Mouse (Mus musculus) adrenal gland, postnatal 14 days (tissue): ENCODE results near the gene Ano1. TPM values are rescaled to one million over a fixed set of nuclear protein-coding genes. Genes with fewer than 3 reads are reported as not detected.

Source experiments
- DNase-seq: peaks from one replicate; pipeline ENCODE4 v3.0.0; 2021; ENCODE audit warnings: mixed read lengths
- long read RNA-seq, 2 experiments: library from polyadenylated mRNA; stranded (forward); transcript quantifications; one replicate each; pipeline ENCODE4 v2.0.0; 2021
- total RNA-seq: library from RNA; stranded (reverse); gene quantifications from 2 replicates; pipeline ENCODE4 v1.2.3, GENCODE M21; 2021

The Ano1 gene
- 34.8 and 40.9 TPM in 2 replicates for total RNA-seq
- long read RNA-seq, experiment 1, partial matches to known transcripts, result 3 of 3 reads
- long read RNA-seq, experiment 1, other reads (novel, unspliced or antisense), result 0 of 3 reads
- long read RNA-seq, experiment 2, partial matches to known transcripts, result 0 of 2 reads
- long read RNA-seq, experiment 2, other reads (novel, unspliced or antisense), result 2 of 2 reads

DNA sequence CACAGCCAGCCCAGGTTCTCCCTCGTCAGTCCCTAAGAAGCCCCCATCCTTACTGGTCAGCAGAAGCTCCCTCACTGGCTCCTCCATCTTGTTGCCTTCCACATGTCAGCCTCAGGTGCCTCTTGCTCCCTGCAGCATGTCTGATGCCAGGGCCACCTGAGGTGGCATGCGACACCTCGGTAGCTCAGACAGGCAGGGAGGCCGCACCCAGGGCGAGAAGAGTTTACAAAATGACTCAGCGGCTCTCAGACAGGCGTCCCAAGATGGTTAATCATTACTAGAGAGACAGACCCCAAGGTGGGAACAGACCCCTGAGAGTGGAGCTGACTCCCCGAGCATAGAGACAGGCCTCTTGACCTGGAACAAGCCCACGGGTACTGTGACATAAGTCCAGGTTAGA is at the start of gene Ano1:
TSS of gene Ano1 (minus strand) at position 142 of the 400 bp plus-strand sequence.
- DNase-seq, result no peak

DNA sequence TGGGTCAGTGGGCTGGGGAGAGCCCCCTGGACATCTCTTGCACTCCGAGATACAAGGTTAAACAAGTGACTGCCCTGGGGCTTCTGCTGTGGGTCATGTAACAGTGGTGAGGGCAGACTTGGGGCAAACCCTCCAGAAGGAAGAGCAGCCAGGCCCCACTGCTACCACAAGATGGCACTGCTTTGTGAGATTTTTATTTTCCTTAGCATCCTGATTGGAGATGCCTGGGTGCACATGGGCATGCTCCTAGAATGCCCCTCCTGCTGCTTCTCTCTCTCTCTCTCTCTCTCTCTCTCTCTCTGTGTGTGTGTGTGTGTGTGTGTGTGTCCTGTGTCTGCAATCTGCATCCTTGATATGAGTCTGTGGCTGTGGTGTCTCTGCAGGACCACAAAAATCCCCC is 46.7 kb upstream of the Ano1 start:
- peak; percentile 42 for DNase-seq

GRCm38 (mm10) chr7:144796986-144797735 is 45.4 kb upstream of the Ano1 start:
- no peak for DNase-seq

DNA sequence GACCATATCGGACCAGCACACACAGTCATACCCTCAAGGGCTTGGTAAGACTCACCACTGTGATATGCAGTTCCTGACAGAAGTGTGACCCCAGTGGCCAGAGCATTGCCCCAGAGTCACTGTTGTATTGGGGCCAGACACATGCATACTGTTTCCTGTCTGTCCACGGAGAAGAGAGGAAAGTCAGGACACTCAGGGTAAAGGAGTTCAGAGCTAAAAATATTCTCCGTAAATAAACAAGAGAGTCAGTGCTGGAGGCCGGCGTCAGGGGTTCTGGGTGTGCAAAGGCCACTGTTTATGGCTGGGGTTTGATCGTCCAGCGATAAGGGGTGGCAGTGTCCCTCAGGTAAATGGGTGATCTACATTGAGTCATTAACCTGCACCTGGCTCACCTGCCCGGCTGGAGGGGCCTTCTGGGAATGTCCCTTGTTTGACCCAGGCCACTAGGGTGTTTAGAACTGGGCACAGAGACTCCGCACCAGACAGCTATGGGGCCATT is 44.3 kb upstream of the Ano1 start:
- DNase-seq, result no peak

- no peak for DNase-seq
Observed at GRCm38 (mm10) chr7:144793296-144793695, 41.5 kb upstream of the Ano1 start.

DNA sequence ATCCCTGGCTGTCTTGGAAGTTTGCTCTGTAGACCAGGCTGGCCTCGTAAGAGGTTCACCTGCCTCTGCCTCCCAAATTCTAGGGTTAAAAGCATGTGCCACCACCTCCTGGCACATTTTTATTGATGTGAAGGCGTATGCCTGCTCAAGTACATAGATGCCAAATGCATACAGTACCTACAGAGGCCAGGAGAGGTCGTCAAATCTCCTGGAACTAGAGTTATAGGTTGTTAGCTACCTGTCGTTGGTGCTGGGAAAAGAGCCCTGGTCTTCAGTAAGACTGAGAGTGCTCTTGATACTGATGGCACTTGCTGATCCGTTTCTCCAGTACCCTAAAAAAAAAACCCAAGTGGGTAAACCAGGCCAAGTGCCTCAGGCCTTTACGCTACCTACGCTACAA is 39.7 kb upstream of the Ano1 start:
- DNase-seq, result no peak

- DNase-seq, result no peak
Observed at GRCm38 (mm10) chr7:144789601-144790556, 38.1 kb upstream of the Ano1 start.

GRCm38 (mm10) chr7:144788631-144789030 is 36.9 kb upstream of the Ano1 start:
- peak; percentile 65 for DNase-seq

DNA sequence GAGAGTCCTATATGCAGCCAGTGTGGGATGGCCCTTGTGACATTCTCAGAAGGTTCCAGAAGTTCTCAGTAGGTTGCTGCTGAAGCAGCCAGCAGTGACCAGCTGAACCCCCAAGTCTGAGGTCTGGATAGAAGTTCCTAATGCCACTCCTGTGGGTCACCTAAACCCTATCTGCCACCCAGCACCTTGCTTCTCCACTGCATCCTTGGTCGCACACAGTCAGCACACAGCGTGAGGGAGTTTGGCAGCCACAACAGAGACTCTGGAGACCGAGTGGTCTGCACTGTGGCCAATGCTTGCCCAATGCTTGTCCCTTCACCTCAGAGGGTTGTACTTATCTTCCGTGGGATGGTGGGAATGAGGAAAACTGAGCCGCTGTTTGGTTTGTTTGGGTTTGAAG is 35.7 kb upstream of the Ano1 start:
- DNase-seq, result no peak

DNA sequence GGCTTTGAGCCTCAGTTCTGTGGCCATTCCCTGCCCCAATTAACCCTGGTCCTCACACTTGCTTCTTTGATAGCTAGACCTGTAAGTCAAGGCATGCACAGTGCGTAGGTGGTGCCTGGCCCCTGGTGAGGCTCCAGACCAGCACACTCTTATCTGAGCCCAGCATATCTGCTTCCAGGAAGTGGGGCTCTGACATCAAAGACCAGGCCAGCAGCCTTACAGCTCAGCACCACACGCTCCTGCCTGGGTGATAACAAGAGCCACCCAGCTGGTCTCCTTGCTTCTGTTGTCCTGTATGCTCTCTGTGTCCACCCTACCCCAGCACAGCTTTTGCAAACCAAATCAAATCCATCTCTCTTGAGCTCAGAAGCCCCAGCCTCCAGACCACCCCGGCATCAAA is 34.8 kb upstream of the Ano1 start:
- DNase-seq, result no peak

DNA sequence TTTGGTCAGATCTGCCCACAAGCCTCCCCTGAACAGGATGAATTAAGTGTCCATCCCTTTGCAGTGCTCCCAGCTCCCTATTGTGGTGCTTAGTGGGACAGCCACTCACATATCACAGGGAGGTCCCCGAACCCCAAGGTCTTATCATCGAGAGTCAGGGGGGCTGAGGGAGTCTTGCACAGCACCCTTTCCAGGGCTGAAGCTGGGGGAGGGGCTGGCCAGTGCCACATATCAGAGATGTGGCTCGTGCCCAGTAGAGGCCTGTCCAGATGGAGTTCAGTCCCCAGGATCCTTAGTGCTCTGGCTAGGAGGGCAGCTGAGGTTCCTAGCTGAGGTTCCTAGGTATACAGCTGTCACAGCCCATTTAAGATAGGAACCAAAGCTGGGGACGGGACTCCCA is 32.4 kb upstream of the Ano1 start:
- DNase-seq, result no peak

GRCm38 (mm10) chr7:144782402-144782801 is 30.6 kb upstream of the Ano1 start:
- no peak for DNase-seq

GRCm38 (mm10) chr7:144781337-144781736 is 29.6 kb upstream of the Ano1 start:
- DNase-seq, result peak; percentile 61

DNA sequence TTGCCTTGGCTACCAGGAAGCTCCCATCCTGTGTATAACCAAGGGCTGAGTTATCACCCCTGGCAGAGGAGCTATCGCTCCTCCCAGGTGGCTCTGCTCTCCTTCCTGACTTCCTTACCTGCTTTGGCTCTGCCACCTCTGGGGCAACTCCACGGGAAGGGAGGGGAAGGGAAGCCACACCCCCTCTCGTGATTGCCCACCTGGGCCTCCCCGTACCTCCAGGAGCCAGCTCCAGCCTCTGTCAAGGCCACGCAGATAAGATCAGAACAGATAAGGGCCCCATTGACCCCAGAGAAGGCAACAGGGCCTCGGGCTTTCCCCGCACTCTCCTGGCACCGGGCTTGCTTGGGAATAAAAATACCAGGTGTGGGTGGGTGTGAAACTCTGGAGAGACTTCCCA is 28.4 kb upstream of the Ano1 start:
- no peak for DNase-seq

DNA sequence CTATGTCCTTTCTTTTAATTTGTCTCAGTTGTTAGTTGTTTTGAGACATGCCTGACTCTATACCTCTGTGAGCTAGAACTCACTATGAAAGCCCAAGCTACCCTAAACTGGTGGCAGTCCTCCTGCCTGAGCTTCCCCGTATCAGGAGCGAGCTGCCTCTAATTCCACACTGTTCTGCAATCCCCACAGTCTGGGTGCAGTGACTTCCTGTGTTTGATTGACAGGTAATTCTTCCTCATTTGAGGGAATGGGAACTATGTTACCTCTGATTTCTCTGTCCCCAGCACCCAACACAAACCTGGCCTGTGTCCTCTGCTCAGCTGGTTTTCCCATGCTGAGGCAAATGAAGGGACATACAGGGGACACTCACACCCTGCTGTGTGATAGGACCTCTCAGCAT is 27.9 kb upstream of the Ano1 start:
- DNase-seq, result no peak

DNA sequence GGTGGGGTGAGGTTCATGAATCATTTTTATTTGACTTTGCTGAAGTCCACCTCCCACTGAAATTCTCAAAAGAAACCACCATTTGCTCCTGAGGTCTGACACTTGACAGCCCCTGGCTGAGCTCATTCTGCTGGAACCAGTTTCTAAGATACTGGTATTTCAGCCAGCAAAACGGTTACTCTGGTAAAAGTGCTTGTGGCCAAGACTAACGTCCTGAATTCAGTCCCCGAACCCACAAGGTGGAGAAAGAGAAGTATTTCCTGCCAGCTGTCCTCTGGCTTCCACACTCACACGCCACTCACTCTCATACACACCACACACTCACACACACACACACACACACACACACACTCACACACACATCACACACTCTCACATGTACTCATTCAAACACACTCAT is 26.0 kb upstream of the Ano1 start:
- DNase-seq, result no peak

GRCm38 (mm10) chr7:144775804-144776447 is 24.2 kb upstream of the Ano1 start:
- peak; percentile 94 for DNase-seq

- no peak for DNase-seq
Observed at GRCm38 (mm10) chr7:144775214-144775613, 23.4 kb upstream of the Ano1 start.

- DNase-seq, result no peak
Observed at GRCm38 (mm10) chr7:144774283-144774682, 22.5 kb upstream of the Ano1 start.

- DNase-seq, result no peak
Observed at GRCm38 (mm10) chr7:144770116-144770515, 18.3 kb upstream of the Ano1 start.

GRCm38 (mm10) chr7:144769434-144770080 is 17.8 kb upstream of the Ano1 start:
- DNase-seq, result no peak

DNA sequence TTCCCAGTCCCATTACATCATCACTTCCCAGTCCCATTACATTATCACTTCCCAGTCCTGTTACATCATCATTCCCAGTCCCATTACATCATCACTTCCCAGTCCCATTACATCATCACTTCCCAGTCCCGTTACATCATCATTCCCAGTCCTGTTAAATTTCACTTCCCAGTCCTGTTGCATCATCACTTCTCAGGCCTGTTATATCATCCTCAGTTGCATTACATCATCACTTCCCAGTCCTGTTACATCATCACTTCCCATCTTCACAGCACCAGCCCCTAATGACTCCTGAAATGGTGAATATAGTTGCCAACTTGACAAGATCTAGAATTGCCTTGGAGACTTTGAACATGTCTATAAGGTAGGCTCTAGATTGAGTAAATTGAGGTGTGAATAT is 17.1 kb upstream of the Ano1 start:
- DNase-seq, result no peak
